Mouse (Mus musculus) B cell, adult (primary cell): ENCODE data around the gene Lipa. TPM values are rescaled to one million over a fixed set of nuclear protein-coding genes. Genes with fewer than 3 reads are reported as not detected.

Source experiments
- total RNA-seq: library from RNA; stranded (reverse); gene quantifications from 4 replicates; pipeline ENCODE4 v1.2.4, GENCODE M21; 2023; ENCODE audit not compliant: inconsistent age

Lipa gene
- 44.1 to 51.9 TPM (median 46.9 TPM) in 4 replicates for total RNA-seq

DNA sequence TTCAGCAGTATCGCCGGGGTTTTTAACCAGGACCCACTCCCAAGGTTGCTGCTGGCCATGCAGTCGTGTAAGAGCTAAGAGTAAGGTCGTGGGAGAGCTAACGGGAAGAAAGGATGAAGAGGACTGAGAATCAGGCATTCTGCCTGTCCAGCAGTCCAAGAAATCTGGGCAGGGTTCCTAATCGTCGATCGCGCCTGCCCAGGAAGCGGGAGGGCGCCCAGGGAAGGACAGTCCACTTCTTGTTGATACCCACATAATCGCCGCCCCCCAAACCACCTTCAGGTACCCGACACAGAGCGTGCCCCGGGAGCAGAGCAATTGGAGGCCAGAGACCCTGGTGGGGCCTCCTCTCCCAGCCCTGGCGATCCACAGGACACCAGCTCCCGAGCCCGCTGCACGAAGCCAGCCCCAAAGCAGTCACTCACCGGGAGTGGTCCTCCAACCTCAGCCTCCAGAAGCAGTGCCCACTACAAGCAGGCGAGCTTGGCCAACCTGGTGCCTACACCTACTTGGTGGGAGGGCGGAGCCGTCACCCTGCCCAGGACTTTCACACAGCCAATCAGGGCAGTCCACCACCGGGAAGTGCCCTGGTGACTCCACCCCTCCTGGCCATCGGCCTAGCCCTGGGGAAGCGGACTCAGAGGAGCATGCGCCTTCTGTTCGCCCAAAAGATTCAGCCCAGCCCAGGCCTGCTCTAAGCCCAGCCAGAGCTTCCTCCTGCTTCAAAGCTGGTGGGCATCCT lies at the start of gene Lipa:
Gene Lipa, minus strand, starts transcription at position 534 of the 742 bp plus-strand sequence.

DNA sequence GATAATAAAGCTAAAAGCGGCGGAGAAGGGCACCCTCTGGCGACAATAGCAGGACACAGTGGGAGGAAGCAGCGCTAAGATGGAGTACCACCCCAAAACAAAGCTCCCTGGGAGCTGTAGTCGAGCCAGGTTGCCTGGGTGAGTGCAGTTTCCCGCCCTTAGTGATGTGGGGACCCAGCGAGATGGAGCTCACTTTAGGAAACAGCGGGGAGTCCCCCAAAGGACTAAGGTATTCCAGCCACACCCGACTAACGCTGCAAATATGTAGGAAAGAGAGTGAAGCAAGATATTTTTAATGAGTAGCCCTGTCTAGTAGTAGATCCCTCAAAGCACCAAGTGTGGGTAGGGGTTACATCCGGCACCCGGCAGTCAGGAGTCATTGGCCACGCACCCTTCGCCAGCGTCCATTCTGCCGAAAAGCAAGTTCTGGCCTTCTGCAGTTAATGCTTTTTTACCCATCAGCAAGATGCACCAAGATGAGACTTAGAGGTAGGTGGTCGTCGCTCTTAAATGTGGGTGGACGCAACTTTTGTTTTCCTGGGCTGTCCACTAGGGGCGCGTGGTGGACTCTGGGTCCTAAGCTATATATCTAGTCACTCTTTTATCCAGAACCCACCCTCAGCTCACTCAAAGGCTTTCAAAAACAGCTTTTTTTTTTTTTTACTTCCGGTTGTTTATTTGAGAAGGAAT lies 23.4 kb upstream of the Lipa start, which contains the start of gene Ifit2:
Gene Ifit2, plus strand, starts transcription at position 161 of the 690 bp plus-strand sequence.

GRCm38 (mm10) chr19:34474991-34475971 lies 52.0 kb downstream of the Lipa start, which contains the start of gene Ch25h:
Gene Ch25h (minus strand): TSS chr19:34475164.

Other genes with a start within 250 kb of the Lipa start
- 2.0 to 4.0 TPM (median 3.0 TPM) in 4 replicates for gene Fas, start 236.8 kb downstream of the Lipa start, total RNA-seq
- gene Ch25h, start 52.3 kb downstream of the Lipa start, total RNA-seq, result not detected in 4 replicates
- gene Ifit2, start 23.2 kb upstream of the Lipa start, total RNA-seq, result 5.4 to 12.0 TPM (median 8.6 TPM) in 4 replicates
- 7.4 to 28.4 TPM (median 16.9 TPM) in 4 replicates for gene Ifit3, start 56.1 kb upstream of the Lipa start, total RNA-seq
- 2.3 to 6.1 TPM (median 3.9 TPM) in 4 replicates for gene Ifit1bl1, start 74.5 kb upstream of the Lipa start, total RNA-seq
- gene Ifit3b, start 80.5 kb upstream of the Lipa start, total RNA-seq, result 2.7 to 7.4 TPM (median 5.3 TPM) in 4 replicates
- 0.15 to 0.19 TPM in 2 of 4 replicates, not detected in the others for gene Ifit1bl2, start 113.3 kb upstream of the Lipa start, total RNA-seq
- gene Ifit1, start 113.4 kb upstream of the Lipa start, total RNA-seq, result 1.9 to 7.6 TPM (median 3.3 TPM) in 4 replicates
- gene Slc16a12, start 219.8 kb upstream of the Lipa start, total RNA-seq, result not detected in 4 replicates